Mouse (Mus musculus) heart, postnatal 14 days (tissue): ENCODE results near the gene Snap91. TPM values are rescaled to one million over a fixed set of nuclear protein-coding genes. Genes with fewer than 3 reads are reported as not detected.

Experiments used
- DNase-seq, 2 experiments: peaks; one replicate each; pipeline ENCODE4 v3.0.0; 2021 to 2022
- intact Hi-C: fragments of 180-260 bp; cut with DNase I; formaldehyde crosslinking; loops from one replicate; pipeline ENCODE4 v1.15.1; 2025
- total RNA-seq, 2 experiments: library from RNA; stranded (reverse); gene quantifications; 2 replicates each; pipeline ENCODE4 v1.2.3; 2021

Gene Snap91
- total RNA-seq, 2 experiments from 2014 or later, result 16.8 to 18.2 TPM

DNA sequence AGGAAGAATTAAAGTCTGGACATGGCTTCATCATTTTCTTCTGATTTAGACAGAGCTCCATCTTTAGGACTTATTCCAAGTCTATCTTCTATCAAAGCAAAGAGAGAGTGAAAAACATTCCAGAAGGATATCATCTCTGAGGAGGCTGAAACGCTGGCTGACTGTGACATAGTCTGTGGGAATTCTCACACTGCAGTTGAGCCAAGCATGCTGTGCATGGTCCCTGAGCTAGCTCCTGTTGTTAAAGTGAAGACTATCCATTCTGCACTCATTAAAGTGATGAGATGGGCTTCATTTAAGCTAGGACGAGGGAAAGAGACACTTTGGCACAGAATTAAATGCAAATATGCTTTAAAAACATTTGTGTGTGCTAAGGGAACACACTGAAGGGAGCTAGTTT is 163.9 kb downstream of the Snap91 start:
- intact Hi-C loops, result no loop called here
- no peak for DNase-seq

Other genes with a start within 250 kb of the Snap91 start
- 10 to 100 TPM; 73.0 to 84.6 TPM for gene Me1, start 184.7 kb downstream of the Snap91 start, total RNA-seq
- gene Prss35, start 137.0 kb downstream of the Snap91 start, total RNA-seq, result 1 to 10 TPM in 1 of 2 experiments, under 1 TPM in 1; 0.49 to 1.2 TPM
- not detected for gene Ripply2, start 134.9 kb upstream of the Snap91 start, total RNA-seq
- 10 to 100 TPM; 26.3 to 29.0 TPM for gene Cyb5r4, start 141.4 kb upstream of the Snap91 start, total RNA-seq